Mouse (Mus musculus) lung, adult 2 months (tissue): ENCODE data around the gene Eddm3b.

ENCODE experiments used
- CTCF ChIP-seq: fragments of 200-500 bp; IDR thresholded peaks from 2 replicates; pipeline ENCODE4 v1.5.1; 2011; ENCODE audit warnings: mild to moderate bottlenecking, low read length, control low read depth; ENCODE audit not compliant: insufficient read depth
- POLR2A ChIP-seq: fragments of 200-500 bp; IDR thresholded peaks from 2 replicates; pipeline ENCODE4 v1.6.1; 2011; ENCODE audit warnings: low read depth, mild to moderate bottlenecking, control low read depth, low read length, borderline replicate concordance; ENCODE audit errors: extremely low read depth

DNA sequence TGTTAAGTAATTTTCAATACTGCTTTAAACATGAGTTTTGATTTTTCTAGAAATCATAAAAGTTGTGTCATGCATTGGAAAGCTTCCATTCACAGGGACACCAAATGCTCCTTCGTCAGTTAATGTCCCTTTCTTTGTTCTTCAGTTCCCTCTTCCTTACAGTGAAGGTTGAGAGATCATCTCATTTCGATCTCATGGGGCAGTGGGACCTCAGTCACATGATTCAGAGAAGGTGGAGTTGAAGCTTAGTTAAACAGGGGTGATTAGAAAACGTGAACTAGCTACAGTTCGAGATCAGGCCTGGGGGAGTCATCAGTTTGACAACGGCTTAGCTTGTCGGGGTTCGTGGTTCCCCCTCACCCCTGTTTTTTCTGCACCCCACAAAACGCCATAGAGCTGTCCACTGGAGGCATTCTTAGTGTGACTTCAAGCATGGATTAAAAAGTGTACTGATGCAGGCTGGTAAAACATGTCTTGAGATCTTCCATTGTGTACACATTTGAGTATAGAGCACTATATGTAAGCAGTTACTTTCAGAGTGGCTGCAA lies 22.1 kb upstream of the Eddm3b start:
- TF ChIP-seq CTCF: no peak
- TF ChIP-seq POLR2A: no peak
